Mouse (Mus musculus): ENCODE measurements at regions not wholly inside any gene's neighbourhood (a gene's known extent, or its start where the extent isn't known, plus 50 kb on each side); places are given as distances from the start of the nearest gene placed in this dataset. TPM values are rescaled to one million over a fixed set of nuclear protein-coding genes. Genes with fewer than 3 reads are reported as not detected.

- 8% methylated on average over 2 of the region's 2 CpGs for WGBS
- Histone ChIP-seq H3K4me2 (ENCODE audit: low read length) (no peak overlapping the region), H3K4me1 (ENCODE audit: control insufficient read depth, insufficient read depth, low read length) (no peaks in the 10 kb centered on the region), H3K9ac (ENCODE audit: low read length) (no peak overlapping the region), H3K27ac (ENCODE audit: low read depth, low read length) (no peak overlapping the region), H3K4me3 (ENCODE audit: low read depth, low read length) (no peak overlapping the region), H3K9me3 (replicated peaks; ENCODE audit: control insufficient read depth, low read length) (no peaks in the 10 kb centered on the region), H3K27me3 (replicated peaks; ENCODE audit: control insufficient read depth, insufficient read depth, low read length) (no peaks in the 10 kb centered on the region), H3K36me3 (ENCODE audit: control insufficient read depth, insufficient read depth, low read length) (no peaks in the 10 kb centered on the region)
- DNase-seq (ENCODE audit: low spot score): peak; percentile 50
- ATAC-seq: peak; percentile 58
Observed at GRCm38 (mm10) chr4:24006257-24006955, 489.8 kb upstream of the Mms22l start.

GRCm38 (mm10) chr4:24019178-24020104, 476.8 kb upstream of the Mms22l start:
- WGBS: 11% methylated on average over 11 of the region's 11 CpGs
- Histone ChIP-seq H3K27me3 (replicated peaks; ENCODE audit: control insufficient read depth, insufficient read depth, low read length) (no peaks in the 10 kb centered on the region), H3K4me2 (ENCODE audit: low read length) (peak overlapping the region; percentile 24), H3K36me3 (ENCODE audit: control insufficient read depth, insufficient read depth, low read length) (no peaks in the 10 kb centered on the region), H3K9me3 (replicated peaks; ENCODE audit: control insufficient read depth, low read length) (no peaks in the 10 kb centered on the region), H3K27ac (ENCODE audit: low read depth, low read length) (peak overlapping the region; percentile 70), H3K4me3 (ENCODE audit: low read depth, low read length) (no peak overlapping the region), H3K4me1 (ENCODE audit: control insufficient read depth, insufficient read depth, low read length) (peaks cover 5% of the 10 kb centered on the region; the same call in 1 of the 2 replicates), H3K9ac (ENCODE audit: low read length) (no peak overlapping the region)
- ATAC-seq (peak; percentile 95), DNase-seq (ENCODE audit: low spot score) (peak; percentile 95)

Small RNA genes in the stretch of these regions (microRNA-seq; reads per million reads assigned to microRNA genes)
- not detected for gene Gm25978
